Mouse (Mus musculus) stomach, embryonic 16.5 days (tissue): ENCODE results near the gene Phf21a. TPM values are rescaled to one million over a fixed set of nuclear protein-coding genes. Genes with fewer than 3 reads are reported as not detected.

Experiments
- ATAC-seq: fragments of 200-750 bp; cut with Nextera tagmentation; 2 replicates; pipeline ENCODE4 v1.8.0; 2017; ENCODE audit warnings: moderate number of reproducible peaks, moderate TSS enrichment; ENCODE audit not compliant: insufficient read depth, low FRiP score
- H3K27ac ChIP-seq: fragments of 300-500 bp; sonication (generic); 2 replicates; pipeline ENCODE4 v1.5.1; 2014; ENCODE audit warnings: low read length
- H3K27me3 ChIP-seq: fragments of 300-500 bp; sonication (generic); 2 replicates; pipeline ENCODE4 v1.6.1; 2014; ENCODE audit warnings: low read length, control low read depth, mixed read lengths; ENCODE audit not compliant: control insufficient read depth, insufficient read depth
- H3K36me3 ChIP-seq: fragments of 300-500 bp; sonication (generic); 2 replicates; pipeline ENCODE4 v1.6.1; 2014; ENCODE audit warnings: low read length; ENCODE audit not compliant: control insufficient read depth, insufficient read depth
- H3K4me1 ChIP-seq: fragments of 300-500 bp; sonication (generic); 2 replicates; pipeline ENCODE4 v1.6.1; 2014; ENCODE audit warnings: low read length, control low read depth, mixed read lengths; ENCODE audit not compliant: control insufficient read depth, insufficient read depth
- H3K4me2 ChIP-seq: fragments of 300-500 bp; sonication (generic); 2 replicates; pipeline ENCODE4 v1.6.1; 2014; ENCODE audit warnings: low read depth, low read length, mixed read lengths
- H3K4me3 ChIP-seq: fragments of 300-500 bp; sonication (generic); replicated peaks from 2 replicates; pipeline ENCODE4 v1.5.1; 2014; ENCODE audit warnings: mild to moderate bottlenecking, low read length
- H3K9ac ChIP-seq: fragments of 300-500 bp; sonication (generic); 2 replicates; pipeline ENCODE4 v1.6.1; 2014; ENCODE audit warnings: low read length
- H3K9me3 ChIP-seq: fragments of 300-500 bp; sonication (generic); replicated peaks from 2 replicates; pipeline ENCODE4 v1.6.1; 2016; ENCODE audit warnings: low read length, control low read depth; ENCODE audit not compliant: control insufficient read depth
- WGBS: fragments of 180-500 bp; shearing (Covaris S2); extraction: QIAGEN DNeasy Blood & Tissue Kit; methylation state at CpG from one replicate; pipeline ENCODE4 v1.1.7; 2014; 5-methylcytosine and 5-hydroxymethylcytosine counted together
- microRNA counts: library from miRNA; unstranded; fragments of <30 nt; microRNA quantifications from one replicate; lab custom pipeline; 2016
- microRNA-seq: library from miRNA; unstranded; fragments of <30 nt; microRNA quantifications from one replicate; pipeline ENCODE4, GENCODE M21; 2016
- polyA plus RNA-seq: library from polyadenylated mRNA; unstranded; fragments of >200 nt; fragmentation: Nextera tagmentation; extraction: Ambion mirVana; gene quantifications from 2 replicates; pipeline ENCODE4 v1.2.1, GENCODE M21; 2015

The Phf21a gene
- polyA plus RNA-seq, 1 experiment from 2014 or later, result 23.8 TPM

- Histone ChIP-seq H3K4me3 (no peak overlapping the region), H3K27ac (no peak overlapping the region), H3K4me2 (no peak overlapping the region), H3K27me3 (no peaks in the 10 kb centered on the region), H3K9me3 (no peaks in the 10 kb centered on the region), H3K36me3 (peaks cover 7% of the 10 kb centered on the region), H3K4me1 (0 out of 2 replicates have a peak, but pooled peaks cover 3% of the 10 kb centered on the region), H3K9ac (no peak overlapping the region)
- WGBS, result 94% methylated on average over 5 of the region's 5 CpGs
- ATAC-seq, result no peak
Measured at GRCm38 (mm10) chr2:92403776-92404319, 310.9 kb downstream of the Phf21a start.

- 0 out of 2 replicates have a peak, but pooled peaks cover 3% of the 10 kb centered on the region for H3K4me1 ChIP-seq
- ATAC-seq, result no peak
- H3K27me3 ChIP-seq, result no peaks in the 10 kb centered on the region
- H3K4me2 ChIP-seq, result no peak overlapping the region
- WGBS, result 86% methylated on average over 6 of the region's 6 CpGs
- no peak overlapping the region for H3K4me3 ChIP-seq
- no peak overlapping the region for H3K27ac ChIP-seq
- no peaks in the 10 kb centered on the region for H3K9me3 ChIP-seq
- no peak overlapping the region for H3K9ac ChIP-seq
- H3K36me3 ChIP-seq, result peaks cover 12% of the 10 kb centered on the region
Measured at GRCm38 (mm10) chr2:92404737-92405136, 311.8 kb downstream of the Phf21a start.

DNA sequence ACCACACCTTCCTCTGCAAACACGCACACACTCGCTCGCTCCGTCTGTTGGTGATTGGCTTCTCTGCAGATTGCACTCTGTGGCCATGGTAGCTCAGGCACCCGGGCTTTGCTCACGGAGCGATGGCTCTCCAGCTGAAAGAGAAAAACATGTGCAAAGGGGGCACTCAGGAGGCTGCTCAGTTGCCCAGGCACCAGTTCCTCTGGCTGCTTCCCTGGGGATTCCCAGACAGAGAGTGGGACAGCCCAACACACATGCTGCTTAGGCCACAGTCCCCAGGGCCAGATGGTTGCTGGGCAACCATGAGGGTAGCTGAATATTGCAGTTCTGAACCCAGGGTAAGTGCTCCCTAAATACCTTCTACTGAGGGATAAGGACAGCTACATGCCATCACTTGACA, 312.8 kb downstream of the Phf21a start:
- peaks cover 20% of the 10 kb centered on the region for H3K36me3 ChIP-seq
- 79% methylated on average over 7 of the region's 7 CpGs for WGBS

DNA sequence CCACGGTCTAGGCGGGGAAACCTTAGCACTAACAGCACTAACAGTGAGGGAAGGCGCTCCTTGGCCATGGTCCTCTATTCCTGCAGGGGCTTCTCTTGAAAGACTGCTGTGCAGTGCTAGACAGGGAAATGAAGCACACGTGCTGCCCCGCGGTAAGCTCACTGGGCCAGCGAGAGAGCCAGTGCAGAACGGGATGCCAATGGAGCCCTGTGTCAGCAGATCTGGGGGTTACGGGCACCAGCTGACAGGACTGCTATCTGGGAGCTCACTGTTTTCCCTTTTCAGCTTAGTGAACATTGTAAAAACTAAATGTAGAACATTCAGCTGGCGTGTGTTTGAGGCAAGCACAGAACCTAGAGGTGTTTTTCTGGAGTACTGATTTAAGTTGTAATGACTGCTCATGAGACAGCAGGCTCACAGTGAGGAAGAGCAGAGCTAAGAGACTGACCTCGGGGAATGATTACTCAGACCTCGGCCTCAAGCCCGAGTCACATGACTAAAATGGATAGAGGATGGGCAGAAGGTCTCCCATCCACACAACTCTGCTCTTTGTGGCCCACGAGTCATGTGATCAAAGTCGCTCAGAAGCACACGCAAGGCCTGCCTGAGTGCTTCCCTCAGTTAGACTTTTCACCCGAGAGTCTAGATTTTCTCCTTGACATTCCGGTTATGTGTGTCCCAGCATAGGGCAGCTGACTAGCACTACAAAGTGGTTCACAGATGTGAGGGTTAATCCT, 315.6 kb downstream of the Phf21a start:
- Histone ChIP-seq H3K4me3 (no peak overlapping the region), H3K36me3 (peaks cover 32% of the 10 kb centered on the region), H3K4me2 (no peak overlapping the region), H3K4me1 (no peaks in the 10 kb centered on the region), H3K9ac (no peak overlapping the region), H3K9me3 (no peaks in the 10 kb centered on the region), H3K27me3 (no peaks in the 10 kb centered on the region), H3K27ac (no peak overlapping the region)
- 88% methylated on average over 18 of the region's 18 CpGs for WGBS
- no peak for ATAC-seq

More for the DNA sequence above, 312.8 kb downstream of the Phf21a start:
- no peak for ATAC-seq
- Histone ChIP-seq H3K4me1 (0 out of 2 replicates have a peak, but pooled peaks cover 3% of the 10 kb centered on the region), H3K9ac (no peak overlapping the region), H3K27me3 (no peaks in the 10 kb centered on the region), H3K4me3 (no peak overlapping the region), H3K9me3 (no peaks in the 10 kb centered on the region), H3K27ac (no peak overlapping the region), H3K4me2 (no peak overlapping the region)

DNA sequence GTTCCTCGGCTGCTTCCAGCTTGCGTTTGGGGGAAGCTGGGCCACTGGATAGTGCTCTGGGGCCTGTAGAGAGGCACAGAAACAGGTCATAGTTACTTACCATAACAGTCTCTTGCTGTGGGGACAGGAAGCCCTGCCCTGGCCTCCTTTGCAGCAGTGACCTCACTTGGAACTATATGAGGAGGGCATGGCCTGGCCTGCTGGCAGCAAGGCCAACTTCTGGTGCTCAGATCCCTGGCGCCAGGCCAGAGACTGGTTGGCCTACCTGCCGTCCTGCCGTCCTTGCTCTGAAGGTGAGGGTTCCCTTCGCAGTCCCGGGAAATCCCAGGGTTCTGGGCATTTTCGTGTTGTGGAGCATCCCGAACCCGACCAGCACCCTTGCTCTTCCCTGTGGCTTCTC, 318.8 kb downstream of the Phf21a start:
- Histone ChIP-seq H3K9me3 (no peaks in the 10 kb centered on the region), H3K4me2 (no peak overlapping the region), H3K9ac (no peak overlapping the region), H3K27ac (no peak overlapping the region), H3K36me3 (peaks cover 37% of the 10 kb centered on the region), H3K4me3 (no peak overlapping the region), H3K4me1 (no peaks in the 10 kb centered on the region), H3K27me3 (no peaks in the 10 kb centered on the region)
- WGBS, result 91% methylated on average over 10 of the region's 10 CpGs
- ATAC-seq, result no peak

MicroRNA genes within 50 kb of the gene (microRNA counts, 519-probe panel; counts per million panel counts)
- 3,226 counts per million, percentile 75 among the panel's probes with 10 or more counts for microRNA mmu-miR-1955 (lab: Ali Mortazavi, UCI)

Small RNAs within 50 kb of the gene (microRNA-seq; reads per million reads assigned to microRNA genes)
- 18.9 reads per million, percentile 38 among the genes with 10 or more reads in this experiment for gene Mir1955
- not detected for gene Mir7000

Other genes with a start within 250 kb of the Phf21a start
- gene Chrm4, start 165.9 kb upstream of the Phf21a start, polyA plus RNA-seq, result 0.27 and 0.31 TPM in 2 replicates
- 458 and 550 TPM in 2 replicates for gene Mdk, start 160.8 kb upstream of the Phf21a start, polyA plus RNA-seq
- 0.83 and 0.91 TPM in 2 replicates for gene Gm9821, start 147.4 kb upstream of the Phf21a start, polyA plus RNA-seq
- 34.9 and 38.3 TPM in 2 replicates for gene Dgkz, start 117.3 kb upstream of the Phf21a start, polyA plus RNA-seq
- gene Creb3l1, start 68.6 kb upstream of the Phf21a start, polyA plus RNA-seq, result 21.7 and 24.5 TPM in 2 replicates